ENCODE assay signal across 13 mouse cellular contexts in genomic region chr2:37985690-37986222, GRCm38 (mm10).
A peak's percentile ranks its signal among the peaks of the same experiment; 100 is the strongest.
DNase-seq lines count a peak whose midpoint lies in the region; ATAC-seq and TF ChIP-seq lines count a peak whose summit lies in the region.
"Had no signal": no experiment of that assay in that cellular context is flagged by ENCODE, and none has a peak within 500 bp of the region (broad histone marks: within the 10 kb centered on the region; RNA-seq: fewer than 3 reads in every experiment).

No protein-coding gene starts in this region.

- no peak for ATAC-seq in hindbrain, postnatal 0 days
- ATAC-seq in lung, postnatal 0 days = no peak

- H3K27ac ChIP-seq in hindbrain, embryonic 10.5 days = no peak overlapping the region
- H3K27ac ChIP-seq in hindbrain, postnatal 0 days = no peak overlapping the region
- no peak overlapping the region for H3K27ac ChIP-seq in lung, postnatal 0 days (ENCODE audit: low read length)
- H3K27ac ChIP-seq: hindbrain, embryonic 15.5 days had no signal

- 61% methylated on average over 5 of the region's 5 CpGs for WGBS in hindbrain, embryonic 10.5 days
- WGBS in hindbrain, postnatal 0 days = 43% methylated on average over 5 of the region's 5 CpGs
- WGBS in lung, postnatal 0 days = 46% methylated on average over 5 of the region's 5 CpGs

- H3K4me2 ChIP-seq in hindbrain, postnatal 0 days (ENCODE audit: low read depth, low read length) = no peak overlapping the region
- H3K4me2 ChIP-seq in lung, postnatal 0 days (replicated peaks; ENCODE audit: low read depth, low read length) = no peak overlapping the region
- H3K4me2 ChIP-seq: hindbrain, embryonic 15.5 days had no signal

- intact Hi-C loops in gastrocnemius, postnatal 36 days (cut with DNase I) = no loop called here

- H3K4me1 ChIP-seq in hindbrain, embryonic 10.5 days (replicated peaks) = peaks cover 5% of the 10 kb centered on the region; the same call in 1 of the 2 replicates
- no peaks in the 10 kb centered on the region for H3K4me1 ChIP-seq in hindbrain, postnatal 0 days (ENCODE audit: insufficient read depth, low read length)
- no peaks in the 10 kb centered on the region for H3K4me1 ChIP-seq in lung, postnatal 0 days (ENCODE audit: insufficient read depth, low read depth, low read length)

- TF ChIP-seq CTCF in hindbrain, postnatal 0 days (IDR thresholded peaks at IDR 0.05; ENCODE audit: low read depth) = no peak
- no peak for TF ChIP-seq CTCF in lung, postnatal 0 days (IDR thresholded peaks at IDR 0.05)

- H3K9ac ChIP-seq in hindbrain, postnatal 0 days (replicated peaks; ENCODE audit: low read length) = no peak overlapping the region
- no peak overlapping the region for H3K9ac ChIP-seq in lung, postnatal 0 days (replicated peaks; ENCODE audit: low read depth)
- H3K9ac ChIP-seq: hindbrain, embryonic 15.5 days had no signal

- H3K27me3 ChIP-seq in hindbrain, embryonic 10.5 days (ENCODE audit: insufficient read depth, poor library complexity, severe bottlenecking) = no peaks in the 10 kb centered on the region
- H3K27me3 ChIP-seq in hindbrain, postnatal 0 days (ENCODE audit: insufficient read depth, low read length) = no peaks in the 10 kb centered on the region
- no peaks in the 10 kb centered on the region for H3K27me3 ChIP-seq in lung, postnatal 0 days (replicated peaks; ENCODE audit: insufficient read depth, low read length)
- H3K27me3 ChIP-seq: CH12.LX; hindbrain, embryonic 15.5 days had no signal

- peak; percentile 12 for DNase-seq in hindbrain, embryonic 10.5 days (ENCODE audit: low spot score)
- no peak for DNase-seq in hindbrain, postnatal 0 days (ENCODE audit: low spot score)
- peak; percentile 39 for DNase-seq in 3T3-L1 (ENCODE audit: low read depth, low spot score)
- peak; percentile 65 for DNase-seq in embryo, embryonic 10 days (ENCODE audit: low spot score)
- peak; percentile 86 for DNase-seq in hindlimb bud, embryonic 11.5 days (ENCODE audit: extremely low spot score, low read depth, low spot score)
- DNase-seq in cerebellum, adult 9-10 months = no peak
- DNase-seq in lung, postnatal 0 days (ENCODE audit: low spot score) = no peak
- no peak for DNase-seq in gastrocnemius, postnatal 36 days
- DNase-seq: cerebellum, adult 9-11 months; retina, postnatal 1 day; thymus, postnatal 36 days had no signal

- no peak overlapping the region for H3K4me3 ChIP-seq in hindbrain, embryonic 10.5 days
- no peak overlapping the region for H3K4me3 ChIP-seq in hindbrain, postnatal 0 days (ENCODE audit: low read length)
- no peak overlapping the region for H3K4me3 ChIP-seq in lung, postnatal 0 days (ENCODE audit: low read depth, low read length)
- H3K4me3 ChIP-seq: hindbrain, embryonic 15.5 days had no signal

- TF ChIP-seq EP300 in lung, postnatal 0 days (IDR thresholded peaks at IDR 0.05) = no peak

- no peaks in the 10 kb centered on the region for H3K9me3 ChIP-seq in hindbrain, embryonic 10.5 days
- no peaks in the 10 kb centered on the region for H3K9me3 ChIP-seq in hindbrain, postnatal 0 days (ENCODE audit: low read length)
- H3K9me3 ChIP-seq in lung, postnatal 0 days (ENCODE audit: low read length) = no peaks in the 10 kb centered on the region
- H3K9me3 ChIP-seq: hindbrain, embryonic 15.5 days had no signal

- H3K36me3 ChIP-seq in hindbrain, embryonic 10.5 days = no peaks in the 10 kb centered on the region
- H3K36me3 ChIP-seq in hindbrain, postnatal 0 days (ENCODE audit: insufficient read depth, low read length) = no peaks in the 10 kb centered on the region
- no peaks in the 10 kb centered on the region for H3K36me3 ChIP-seq in lung, postnatal 0 days (ENCODE audit: insufficient read depth, low read length)
- H3K36me3 ChIP-seq: hindbrain, embryonic 15.5 days had no signal

Comparison
In these comparisons a context has a peak if more than half of its experiments do, and no peak if none do; other contexts are left out.
1. DNase-seq: peak in hindbrain, embryonic 10.5 days (single experiment), 3T3-L1 (single experiment), embryo, embryonic 10 days (single experiment) and hindlimb bud, embryonic 11.5 days (single experiment); none in hindbrain, postnatal 0 days (single experiment), cerebellum, adult 9-10 months (single experiment), lung, postnatal 0 days (single experiment) and gastrocnemius, postnatal 36 days (0 of 2).